In the genomic region with DNA sequence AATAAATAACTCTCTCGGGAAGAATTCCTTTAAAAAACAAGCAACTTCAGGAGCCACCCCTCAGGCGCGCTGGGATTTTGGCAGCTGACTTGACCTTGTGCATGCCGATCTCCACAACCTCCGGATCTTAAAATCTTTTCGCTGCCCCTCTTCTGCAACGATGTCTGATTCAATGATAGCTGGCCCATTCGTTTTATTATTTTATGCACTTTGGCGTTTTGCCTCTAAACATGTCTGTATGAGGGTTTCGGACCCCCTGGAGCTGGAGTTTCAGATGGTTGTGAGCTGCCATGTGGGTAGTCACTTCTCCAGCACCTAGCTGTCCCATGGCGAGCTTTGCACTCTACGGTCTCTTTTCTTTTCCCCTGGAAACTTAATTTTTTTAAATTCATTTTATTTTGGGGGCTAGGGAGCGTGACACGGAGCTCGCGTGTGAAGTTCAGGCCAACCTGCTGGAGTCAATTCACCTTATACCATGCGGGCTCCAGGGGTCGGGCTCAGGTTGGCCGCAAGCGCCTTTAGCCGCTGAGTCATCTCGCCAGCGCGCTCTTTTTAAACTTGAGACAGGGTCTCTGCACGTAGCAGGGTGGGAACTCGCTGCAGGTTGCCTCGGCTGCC, we compare ENCODE assay signal across 9 mouse cellular contexts. TPM values are rescaled to one million over a fixed set of nuclear protein-coding genes. Genes with fewer than 3 reads are reported as not detected.
DNase-seq lines count a peak whose midpoint lies in the region; ATAC-seq and TF ChIP-seq lines count a peak whose summit lies in the region.
"Had no signal": no experiment of that assay in that cellular context is flagged by ENCODE, and none has a peak within 500 bp of the region (broad histone marks: within the 10 kb centered on the region; RNA-seq: fewer than 3 reads in every experiment).

No protein-coding gene starts in this region.

- H3K27me3 ChIP-seq in CH12.LX (replicated peaks): no peaks in the 10 kb centered on the region
- no peaks in the 10 kb centered on the region for H3K27me3 ChIP-seq in intestine, embryonic 14.5 days (replicated peaks; ENCODE audit: control insufficient read depth, insufficient read depth, low read length)

- H3K9ac ChIP-seq in CH12.LX (ENCODE audit: insufficient read depth, low read depth): peak overlapping the region; percentile 59
- peak overlapping the region; percentile 92 for H3K9ac ChIP-seq in intestine, embryonic 14.5 days (ENCODE audit: low read length)

- H3K27ac ChIP-seq in CH12.LX (ENCODE audit: insufficient read depth, low read depth) (peak overlapping the region; percentile 79), macrophage (peak overlapping the region; percentile 89)
- peak overlapping the region; percentile 93 for H3K27ac ChIP-seq in intestine, embryonic 14.5 days (ENCODE audit: low read depth)

- H3K79me2 ChIP-seq in CH12.LX (replicated peaks; ENCODE audit: control insufficient read depth, extremely low read depth, insufficient read depth, poor library complexity, severe bottlenecking): peaks cover 36% of the 10 kb centered on the region
- H3K79me2 ChIP-seq in macrophage (ENCODE audit: inconsistent target): peaks cover 34% of the 10 kb centered on the region

- no peaks in the 10 kb centered on the region for H3K9me3 ChIP-seq in CH12.LX (replicated peaks; ENCODE audit: low read length)
- H3K9me3 ChIP-seq in intestine, embryonic 14.5 days (ENCODE audit: control insufficient read depth, low read length): no peaks in the 10 kb centered on the region

- H3K4me1 ChIP-seq in CH12.LX (ENCODE audit: control insufficient read depth in 1 of 2, insufficient read depth in 2 of 2): peaks cover 18 to 36% of the 10 kb centered on the region in 2 experiments
- peaks cover 12% of the 10 kb centered on the region for H3K4me1 ChIP-seq in intestine, embryonic 14.5 days (replicated peaks; ENCODE audit: control insufficient read depth, insufficient read depth, low read length)

- TF ChIP-seq CTCF in CH12.LX (conservative IDR thresholded peaks at IDR 0.05 in 1 of 2, IDR thresholded peaks at IDR 0.05 in 1 of 2; ENCODE audit: low read depth in 2 of 2, low read length in 2 of 2): no peak

- TF ChIP-seq EP300 in CH12.LX (IDR thresholded peaks at IDR 0.05; ENCODE audit: low read length): no peak

- peak; percentile 70 for DNase-seq in adrenal gland, postnatal 14 days
- DNase-seq in adrenal gland, adult 8-10 months: no peak
- peak; percentile 39 for DNase-seq in CH12.LX (ENCODE audit: extremely low read depth)
- DNase-seq in intestine, embryonic 14.5 days (ENCODE audit: low spot score): no peak
- DNase-seq in ovary, adult 18-20 months (ENCODE audit: low spot score): no peak
- DNase-seq in Muller cell, postnatal 12 days (ENCODE audit: inconsistent ontology term): no peak

- dilution Hi-C loops in CH12.LX (cut with MboI; ENCODE audit: extremely low pct_ligation_motif_present, extremely low pct_unique_long_range_greater_than_20kb, low sequenced_read_pairs): no loop called here

- H3K4me2 ChIP-seq in CH12.LX (ENCODE audit: insufficient read depth, low read depth, poor library complexity, severe bottlenecking): peak overlapping the region; percentile 93
- peak overlapping the region; percentile 83 for H3K4me2 ChIP-seq in intestine, embryonic 14.5 days (ENCODE audit: low read length)

- TF ChIP-seq POLR2A in CH12.LX (IDR thresholded peaks at IDR 0.05; ENCODE audit: low read depth, low read length): no peak

- WGBS in intestine, embryonic 14.5 days: under 1% methylated on average over 27 of the region's 27 CpGs
- WGBS in macrophage (ENCODE audit: missing documents): under 1% methylated on average over 27 of the region's 27 CpGs

- no peak for TF ChIP-seq RAD21 in CH12.LX (IDR thresholded peaks at IDR 0.05; ENCODE audit: low read depth, low read length)

- peaks cover 4 to 31% of the 10 kb centered on the region in 2 experiments for H3K36me3 ChIP-seq in CH12.LX (replicated peaks in 1 of 2; ENCODE audit: control insufficient read depth in 1 of 2, insufficient read depth in 1 of 2, low read length in 1 of 2)
- no peaks in the 10 kb centered on the region for H3K36me3 ChIP-seq in intestine, embryonic 14.5 days (ENCODE audit: control insufficient read depth, insufficient read depth, low read length)
- H3K36me3 ChIP-seq in macrophage (ENCODE audit: inconsistent target): no peaks in the 10 kb centered on the region

- ATAC-seq in erythroid progenitor cell, adult 5-6 weeks (replicated peaks; ENCODE audit: low FRiP score, poor library complexity, severe bottlenecking): peak; percentile 58
- ATAC-seq in intestine, embryonic 14.5 days (replicated peaks; ENCODE audit: low FRiP score, low TSS enrichment, low read depth): peak; percentile 40; the same call in 1 of the 2 replicates

- H3K4me3 ChIP-seq in CH12.LX (replicated peaks in 1 of 3; ENCODE audit: low read depth in 2 of 3, low read length in 2 of 3, poor library complexity in 1 of 3): peak overlapping the region; percentile 64 to 82 (median 81)
- peak overlapping the region; percentile 82 for H3K4me3 ChIP-seq in intestine, embryonic 14.5 days (ENCODE audit: low read depth, low read length)
- H3K4me3 ChIP-seq in macrophage (ENCODE audit: inconsistent target): peak overlapping the region; percentile 91

- in situ Hi-C loops in CH12.LX (cut with MboI; ENCODE audit: low pct_ligation_motif_present, low pct_unique_long_range_greater_than_20kb, low sequenced_read_pairs): no loop called here

RNA-seq across cellular contexts. Expression of a gene that starts 0.4 kb away (rescaled TPM):
- total RNA-seq in adrenal gland, postnatal 14 days (2021): 15.9 and 22.2 TPM in 2 replicates
- 1 to 10 TPM; 4.4 to 7.1 (median 5.9) TPM for total RNA-seq in adrenal gland, adult 8-10 months (2022)
- total RNA-seq in CH12.LX (2012; rRNA removed): 3.2 and 3.4 TPM in 2 replicates
- 1.0 and 1.6 TPM in 2 replicates for total RNA-seq in CH12.LX (2014; rRNA removed)
- polyA plus RNA-seq in CH12.LX (2012; ENCODE audit: insufficient read length, low read depth): 3.5 and 3.7 TPM in 2 replicates
- total RNA-seq in erythroid progenitor cell, adult 5-6 weeks (2015; ENCODE audit: low replicate concordance): not detected in 2 replicates
- 1.2 and 1.8 TPM in 2 replicates for total RNA-seq in erythroid progenitor cell, adult 5-6 weeks (2017; ENCODE audit: low replicate concordance)
- polyA plus RNA-seq in intestine, embryonic 14.5 days (2014; fragmentation: Nextera tagmentation; extraction: Ambion mirVana): 17.1 and 17.3 TPM in 2 replicates
- under 1 TPM in 1 of 26 experiments, not detected in 25; 0.54 TPM for total RNA-seq in macrophage (2018; cell fraction: chromatin; rRNA removed)
- under 1 TPM in 24 of 26 experiments, not detected in 2; 0.09 to 0.68 (median 0.21) TPM for total RNA-seq in macrophage (2018; cell fraction: cytosol; rRNA removed)
- 1 to 10 TPM in 3 of 26 experiments, under 1 TPM in 6, not detected in 17; 0.42 to 1.2 (median 0.61) TPM for total RNA-seq in macrophage (2018; cell fraction: nucleus; rRNA removed)
- polyA plus RNA-seq in macrophage (2018): 0.13 to 0.59 TPM (median 0.42 TPM) in 3 replicates

RNA-seq across cellular contexts. Expression of a gene that starts 0.5 kb away (rescaled TPM):
- total RNA-seq in adrenal gland, postnatal 14 days (2021): 44.5 and 55.1 TPM in 2 replicates
- 10 to 100 TPM; 48.2 to 66.6 (median 55.9) TPM for total RNA-seq in adrenal gland, adult 8-10 months (2022)
- 58.3 and 65.9 TPM in 2 replicates for total RNA-seq in CH12.LX (2012; rRNA removed)
- 43.7 and 44.8 TPM in 2 replicates for total RNA-seq in CH12.LX (2014; rRNA removed)
- polyA plus RNA-seq in CH12.LX (2012; ENCODE audit: insufficient read length, low read depth): 77.0 and 81.6 TPM in 2 replicates
- 34.8 and 40.7 TPM in 2 replicates for total RNA-seq in erythroid progenitor cell, adult 5-6 weeks (2015; ENCODE audit: low replicate concordance)
- total RNA-seq in erythroid progenitor cell, adult 5-6 weeks (2017; ENCODE audit: low replicate concordance): 85.6 and 88.2 TPM in 2 replicates
- 39.4 and 40.1 TPM in 2 replicates for polyA plus RNA-seq in intestine, embryonic 14.5 days (2014; fragmentation: Nextera tagmentation; extraction: Ambion mirVana)
- 100 to 1,000 TPM in 21 of 26 experiments, 10 to 100 TPM in 5; 77.1 to 208 (median 139) TPM for total RNA-seq in macrophage (2018; cell fraction: chromatin; rRNA removed)
- 10 to 100 TPM in 25 of 26 experiments, 1 to 10 TPM in 1; 9.4 to 31.5 (median 18.2) TPM for total RNA-seq in macrophage (2018; cell fraction: cytosol; rRNA removed)
- total RNA-seq in macrophage (2018; cell fraction: nucleus; rRNA removed): 100 to 1,000 TPM in 2 of 26 experiments, 10 to 100 TPM in 24; 48.3 to 128 (median 78.7) TPM
- polyA plus RNA-seq in macrophage (2018): 14.9 to 23.8 TPM (median 23.6 TPM) in 3 replicates

RNA-seq across cellular contexts. Expression of a gene that starts 10.7 kb away (rescaled TPM):
- 139 and 159 TPM in 2 replicates for total RNA-seq in adrenal gland, postnatal 14 days (2021)
- total RNA-seq in adrenal gland, adult 8-10 months (2022): 100 to 1,000 TPM; 233 to 293 (median 254) TPM
- 67.4 and 75.6 TPM in 2 replicates for total RNA-seq in CH12.LX (2012; rRNA removed)
- total RNA-seq in CH12.LX (2014; rRNA removed): 37.8 and 42.7 TPM in 2 replicates
- 134 and 163 TPM in 2 replicates for polyA plus RNA-seq in CH12.LX (2012; ENCODE audit: insufficient read length, low read depth)
- total RNA-seq in erythroid progenitor cell, adult 5-6 weeks (2015; ENCODE audit: low replicate concordance): 17.7 and 47.4 TPM in 2 replicates
- 5.0 and 10.4 TPM in 2 replicates for total RNA-seq in erythroid progenitor cell, adult 5-6 weeks (2017; ENCODE audit: low replicate concordance)
- polyA plus RNA-seq in intestine, embryonic 14.5 days (2014; fragmentation: Nextera tagmentation; extraction: Ambion mirVana): 140 and 161 TPM in 2 replicates
- 10 to 100 TPM; 24.6 to 88.8 (median 38.2) TPM for total RNA-seq in macrophage (2018; cell fraction: chromatin; rRNA removed)
- total RNA-seq in macrophage (2018; cell fraction: cytosol; rRNA removed): 100 to 1,000 TPM; 271 to 488 (median 379) TPM
- total RNA-seq in macrophage (2018; cell fraction: nucleus; rRNA removed): 100 to 1,000 TPM in 25 of 26 experiments, 10 to 100 TPM in 1; 62.8 to 337 (median 227) TPM
- polyA plus RNA-seq in macrophage (2018): 347 to 461 TPM (median 393 TPM) in 3 replicates

RNA-seq across cellular contexts. Expression of a gene that starts 28.8 kb away (rescaled TPM):
- total RNA-seq in adrenal gland, postnatal 14 days (2021): 3.0 TPM in 2 replicates
- total RNA-seq in adrenal gland, adult 8-10 months (2022): 1 to 10 TPM; 4.1 to 6.9 (median 5.4) TPM
- total RNA-seq in CH12.LX (2012; rRNA removed) (0.08 and 0.13 TPM in 2 replicates), CH12.LX (2014; rRNA removed) (not detected in 2 replicates)
- polyA plus RNA-seq in CH12.LX (2012; ENCODE audit: insufficient read length, low read depth) (0.21 and 0.42 TPM in 2 replicates), macrophage (2018) (not detected in 3 replicates)
- total RNA-seq in erythroid progenitor cell, adult 5-6 weeks (2015; ENCODE audit: low replicate concordance): not detected in 2 replicates
- total RNA-seq in erythroid progenitor cell, adult 5-6 weeks (2017; ENCODE audit: low replicate concordance): 1.3 TPM in 1 of 2 replicates, not detected in the other
- 1.5 and 2.4 TPM in 2 replicates for polyA plus RNA-seq in intestine, embryonic 14.5 days (2014; fragmentation: Nextera tagmentation; extraction: Ambion mirVana)
- under 1 TPM in 1 of 26 experiments, not detected in 25; 0.91 TPM for total RNA-seq in macrophage (2018; cell fraction: chromatin; rRNA removed)
- total RNA-seq in macrophage (2018; cell fraction: cytosol; rRNA removed): not detected
- total RNA-seq in macrophage (2018; cell fraction: nucleus; rRNA removed): under 1 TPM in 1 of 26 experiments, not detected in 25; 0.98 TPM

RNA-seq across cellular contexts. Expression of a gene that starts 37.0 kb away (rescaled TPM):
- total RNA-seq in adrenal gland, postnatal 14 days (2021): 0.67 and 0.94 TPM in 2 replicates
- 1 to 10 TPM in 2 of 4 experiments, under 1 TPM in 1, not detected in 1; 0.89 to 1.9 (median 1.3) TPM for total RNA-seq in adrenal gland, adult 8-10 months (2022)
- total RNA-seq in CH12.LX (2012; rRNA removed): 0.59 and 1.0 TPM in 2 replicates
- total RNA-seq in CH12.LX (2014; rRNA removed): 1.7 and 2.7 TPM in 2 replicates
- 2.0 and 2.1 TPM in 2 replicates for polyA plus RNA-seq in CH12.LX (2012; ENCODE audit: insufficient read length, low read depth)
- total RNA-seq in erythroid progenitor cell, adult 5-6 weeks (2015; ENCODE audit: low replicate concordance): not detected in 2 replicates
- not detected in 2 replicates for total RNA-seq in erythroid progenitor cell, adult 5-6 weeks (2017; ENCODE audit: low replicate concordance)
- 0.28 and 0.30 TPM in 2 replicates for polyA plus RNA-seq in intestine, embryonic 14.5 days (2014; fragmentation: Nextera tagmentation; extraction: Ambion mirVana)
- total RNA-seq in macrophage (2018; cell fraction: chromatin; rRNA removed): not detected
- total RNA-seq in macrophage (2018; cell fraction: cytosol; rRNA removed): not detected
- not detected for total RNA-seq in macrophage (2018; cell fraction: nucleus; rRNA removed)
- not detected in 3 replicates for polyA plus RNA-seq in macrophage (2018)
- total RNA-seq: gastrocnemius, postnatal 36 days had no signal

Comparison
In these comparisons a context has a peak if more than half of its experiments do, and no peak if none do; other contexts are left out.
1. DNase-seq: peak in adrenal gland, postnatal 14 days (single experiment) and CH12.LX (single experiment); none in adrenal gland, adult 8-10 months (single experiment), intestine, embryonic 14.5 days (single experiment), ovary, adult 18-20 months (single experiment) and Muller cell, postnatal 12 days (single experiment).
2. Peak in every context shown above with its lines, with median percentiles within 50 percentile points of each other: H3K27ac ChIP-seq and H3K4me3 ChIP-seq.